Mouse (Mus musculus): ENCODE results near the gene Vps37b. TPM values are rescaled to one million over a fixed set of nuclear protein-coding genes. Genes with fewer than 3 reads are reported as not detected.
A peak's percentile ranks its signal among the peaks of the same experiment; 100 is the strongest.

Gene Vps37b
- polyA plus RNA-seq, 1 experiment from 2014 or later = 39.6 TPM

- peak overlapping the region; percentile 46; the same call in 1 of the 2 replicates for H3K9ac ChIP-seq (ENCODE audit: low read length)
- H3K27ac ChIP-seq (ENCODE audit: low read length) = peak overlapping the region; percentile 80
- 26% methylated on average over 2 of the region's 2 CpGs for WGBS
Observed at GRCm38 (mm10) chr5:123986925-123987324, 45.1 kb downstream of the Vps37b start.

GRCm38 (mm10) chr5:123985434-123985833, 46.6 kb downstream of the Vps37b start:
- no peaks in the 10 kb centered on the region for H3K27me3 ChIP-seq (ENCODE audit: control insufficient read depth, insufficient read depth, low read length)
- no peaks in the 10 kb centered on the region for H3K9me3 ChIP-seq (replicated peaks; ENCODE audit: control insufficient read depth, low read length)
- no peak overlapping the region for H3K9ac ChIP-seq (ENCODE audit: low read length)
- no peak overlapping the region for H3K4me2 ChIP-seq (ENCODE audit: low read depth, low read length)
- no peak overlapping the region for H3K4me3 ChIP-seq (replicated peaks; ENCODE audit: low read length)
- WGBS = 68% methylated on average over 9 of the region's 9 CpGs
- H3K27ac ChIP-seq (ENCODE audit: low read length) = no peak overlapping the region
- H3K36me3 ChIP-seq (ENCODE audit: control insufficient read depth, insufficient read depth, low read length) = no peaks in the 10 kb centered on the region
- no peak; the same call in 1 of the 2 replicates for ATAC-seq (ENCODE audit: insufficient read depth, low FRiP score)
- H3K4me1 ChIP-seq (ENCODE audit: control insufficient read depth, insufficient read depth, low read length) = peaks cover 19% of the 10 kb centered on the region; the same call in 1 of the 2 replicates

More at GRCm38 (mm10) chr5:123986925-123987324, 45.1 kb downstream of the Vps37b start:
- Histone ChIP-seq H3K9me3 (replicated peaks; ENCODE audit: control insufficient read depth, low read length) (no peaks in the 10 kb centered on the region), H3K4me3 (replicated peaks; ENCODE audit: low read length) (no peak overlapping the region), H3K36me3 (ENCODE audit: control insufficient read depth, insufficient read depth, low read length) (no peaks in the 10 kb centered on the region), H3K4me2 (ENCODE audit: low read depth, low read length) (no peak overlapping the region), H3K4me1 (ENCODE audit: control insufficient read depth, insufficient read depth, low read length) (peaks cover 16% of the 10 kb centered on the region), H3K27me3 (ENCODE audit: control insufficient read depth, insufficient read depth, low read length) (no peaks in the 10 kb centered on the region)
- peak; percentile 62 for ATAC-seq (ENCODE audit: insufficient read depth, low FRiP score)

GRCm38 (mm10) chr5:123982838-123983237, 49.2 kb downstream of the Vps37b start:
- H3K4me3 ChIP-seq (replicated peaks; ENCODE audit: low read length) = no peak overlapping the region
- no peaks in the 10 kb centered on the region for H3K36me3 ChIP-seq (ENCODE audit: control insufficient read depth, insufficient read depth, low read length)
- H3K27ac ChIP-seq (ENCODE audit: low read length) = no peak overlapping the region
- H3K9ac ChIP-seq (ENCODE audit: low read length) = no peak overlapping the region
- peaks cover 26% of the 10 kb centered on the region for H3K4me1 ChIP-seq (ENCODE audit: control insufficient read depth, insufficient read depth, low read length)
- WGBS = 70% methylated on average over 11 of the region's 11 CpGs
- no peaks in the 10 kb centered on the region for H3K27me3 ChIP-seq (ENCODE audit: control insufficient read depth, insufficient read depth, low read length)
- H3K4me2 ChIP-seq (ENCODE audit: low read depth, low read length) = no peak overlapping the region
- no peak for ATAC-seq (ENCODE audit: insufficient read depth, low FRiP score)
- no peaks in the 10 kb centered on the region for H3K9me3 ChIP-seq (replicated peaks; ENCODE audit: control insufficient read depth, low read length)

- Histone ChIP-seq H3K27me3 (ENCODE audit: control insufficient read depth, insufficient read depth, low read length) (no peaks in the 10 kb centered on the region), H3K4me2 (ENCODE audit: low read depth, low read length) (no peak overlapping the region), H3K27ac (ENCODE audit: low read length) (peak overlapping the region; percentile 18; the same call in 1 of the 2 replicates), H3K36me3 (ENCODE audit: control insufficient read depth, insufficient read depth, low read length) (no peaks in the 10 kb centered on the region), H3K9me3 (replicated peaks; ENCODE audit: control insufficient read depth, low read length) (no peaks in the 10 kb centered on the region), H3K9ac (ENCODE audit: low read length) (no peak overlapping the region), H3K4me3 (replicated peaks; ENCODE audit: low read length) (no peak overlapping the region), H3K4me1 (ENCODE audit: control insufficient read depth, insufficient read depth, low read length) (peaks cover 20% of the 10 kb centered on the region)
- ATAC-seq (ENCODE audit: insufficient read depth, low FRiP score) = no peak
- WGBS = 71% methylated on average over 6 of the region's 6 CpGs
Observed at GRCm38 (mm10) chr5:123981250-123981554, 50.9 kb downstream of the Vps37b start.

GRCm38 (mm10) chr5:123980521-123981249, 51.4 kb downstream of the Vps37b start:
- Histone ChIP-seq H3K27ac (ENCODE audit: low read length) (peak overlapping the region; percentile 43), H3K4me1 (ENCODE audit: control insufficient read depth, insufficient read depth, low read length) (peaks cover 20% of the 10 kb centered on the region)
- WGBS = 69% methylated on average over 9 of the region's 9 CpGs

GRCm38 (mm10) chr5:123979980-123980369, 52.1 kb downstream of the Vps37b start:
- Histone ChIP-seq H3K9me3 (replicated peaks; ENCODE audit: control insufficient read depth, low read length) (no peaks in the 10 kb centered on the region), H3K27ac (ENCODE audit: low read length) (peak overlapping the region; percentile 43; the same call in 1 of the 2 replicates), H3K27me3 (ENCODE audit: control insufficient read depth, insufficient read depth, low read length) (no peaks in the 10 kb centered on the region), H3K9ac (ENCODE audit: low read length) (no peak overlapping the region), H3K36me3 (ENCODE audit: control insufficient read depth, insufficient read depth, low read length) (no peaks in the 10 kb centered on the region), H3K4me3 (replicated peaks; ENCODE audit: low read length) (no peak overlapping the region), H3K4me1 (ENCODE audit: control insufficient read depth, insufficient read depth, low read length) (peaks cover 20% of the 10 kb centered on the region), H3K4me2 (ENCODE audit: low read depth, low read length) (no peak overlapping the region)
- ATAC-seq (ENCODE audit: insufficient read depth, low FRiP score) = no peak
- 47% methylated on average over 4 of the region's 4 CpGs for WGBS

More at GRCm38 (mm10) chr5:123980521-123981249, 51.4 kb downstream of the Vps37b start:
- Histone ChIP-seq H3K27me3 (ENCODE audit: control insufficient read depth, insufficient read depth, low read length) (no peaks in the 10 kb centered on the region), H3K4me2 (ENCODE audit: low read depth, low read length) (no peak overlapping the region), H3K9ac (ENCODE audit: low read length) (no peak overlapping the region), H3K36me3 (ENCODE audit: control insufficient read depth, insufficient read depth, low read length) (no peaks in the 10 kb centered on the region), H3K4me3 (replicated peaks; ENCODE audit: low read length) (no peak overlapping the region), H3K9me3 (replicated peaks; ENCODE audit: control insufficient read depth, low read length) (no peaks in the 10 kb centered on the region)
- no peak for ATAC-seq (ENCODE audit: insufficient read depth, low FRiP score)

- WGBS = 75% methylated on average over 18 of the region's 18 CpGs
- H3K4me1 ChIP-seq (ENCODE audit: control insufficient read depth, insufficient read depth, low read length) = peaks cover 23% of the 10 kb centered on the region
Observed at GRCm38 (mm10) chr5:123979221-123979979, 52.7 kb downstream of the Vps37b start.

GRCm38 (mm10) chr5:123978131-123978530, 53.9 kb downstream of the Vps37b start:
- no peak overlapping the region for H3K4me2 ChIP-seq (ENCODE audit: low read depth, low read length)
- ATAC-seq (ENCODE audit: insufficient read depth, low FRiP score) = no peak
- H3K9me3 ChIP-seq (replicated peaks; ENCODE audit: control insufficient read depth, low read length) = no peaks in the 10 kb centered on the region
- 66% methylated on average over 5 of the region's 5 CpGs for WGBS
- no peaks in the 10 kb centered on the region for H3K36me3 ChIP-seq (ENCODE audit: control insufficient read depth, insufficient read depth, low read length)
- peak overlapping the region; percentile 78; the same call in 1 of the 2 replicates for H3K27ac ChIP-seq (ENCODE audit: low read length)
- H3K4me3 ChIP-seq (replicated peaks; ENCODE audit: low read length) = no peak overlapping the region
- no peak overlapping the region for H3K9ac ChIP-seq (ENCODE audit: low read length)
- no peaks in the 10 kb centered on the region for H3K27me3 ChIP-seq (ENCODE audit: control insufficient read depth, insufficient read depth, low read length)
- peaks cover 23% of the 10 kb centered on the region for H3K4me1 ChIP-seq (ENCODE audit: control insufficient read depth, insufficient read depth, low read length)

More at GRCm38 (mm10) chr5:123979221-123979979, 52.7 kb downstream of the Vps37b start:
- Histone ChIP-seq H3K27me3 (ENCODE audit: control insufficient read depth, insufficient read depth, low read length) (no peaks in the 10 kb centered on the region), H3K9me3 (replicated peaks; ENCODE audit: control insufficient read depth, low read length) (no peaks in the 10 kb centered on the region), H3K4me3 (replicated peaks; ENCODE audit: low read length) (no peak overlapping the region), H3K4me2 (ENCODE audit: low read depth, low read length) (no peak overlapping the region), H3K9ac (ENCODE audit: low read length) (peak overlapping the region; percentile 32; the same call in 1 of the 2 replicates), H3K36me3 (ENCODE audit: control insufficient read depth, insufficient read depth, low read length) (no peaks in the 10 kb centered on the region), H3K27ac (ENCODE audit: low read length) (no peak overlapping the region; the same call in 1 of the 2 replicates)
- ATAC-seq (ENCODE audit: insufficient read depth, low FRiP score) = no peak

GRCm38 (mm10) chr5:123977231-123977630, 54.8 kb downstream of the Vps37b start:
- Histone ChIP-seq H3K4me2 (ENCODE audit: low read depth, low read length) (0 out of 2 replicates have a peak overlapping the region, but pooled peaks have one; percentile 6), H3K9ac (ENCODE audit: low read length) (peak overlapping the region; percentile 29; the same call in 1 of the 2 replicates)
- 29% methylated on average over 3 of the region's 3 CpGs for WGBS

More at GRCm38 (mm10) chr5:123977231-123977630, 54.8 kb downstream of the Vps37b start:
- H3K4me1 ChIP-seq (ENCODE audit: control insufficient read depth, insufficient read depth, low read length) = peaks cover 23% of the 10 kb centered on the region
- H3K4me3 ChIP-seq (replicated peaks; ENCODE audit: low read length) = no peak overlapping the region
- ATAC-seq (ENCODE audit: insufficient read depth, low FRiP score) = no peak
- no peaks in the 10 kb centered on the region for H3K27me3 ChIP-seq (ENCODE audit: control insufficient read depth, insufficient read depth, low read length)
- no peaks in the 10 kb centered on the region for H3K36me3 ChIP-seq (ENCODE audit: control insufficient read depth, insufficient read depth, low read length)
- no peaks in the 10 kb centered on the region for H3K9me3 ChIP-seq (replicated peaks; ENCODE audit: control insufficient read depth, low read length)
- peak overlapping the region; percentile 78; the same call in 1 of the 2 replicates for H3K27ac ChIP-seq (ENCODE audit: low read length)
